Mouse (Mus musculus): ENCODE results near the gene Lrfn1. TPM values are rescaled to one million over a fixed set of nuclear protein-coding genes. Genes with fewer than 3 reads are reported as not detected.

Lrfn1 gene
- total and polyA plus RNA-seq, 2 experiments from 2014 or later = 0.31 to 3.9 TPM

DNA sequence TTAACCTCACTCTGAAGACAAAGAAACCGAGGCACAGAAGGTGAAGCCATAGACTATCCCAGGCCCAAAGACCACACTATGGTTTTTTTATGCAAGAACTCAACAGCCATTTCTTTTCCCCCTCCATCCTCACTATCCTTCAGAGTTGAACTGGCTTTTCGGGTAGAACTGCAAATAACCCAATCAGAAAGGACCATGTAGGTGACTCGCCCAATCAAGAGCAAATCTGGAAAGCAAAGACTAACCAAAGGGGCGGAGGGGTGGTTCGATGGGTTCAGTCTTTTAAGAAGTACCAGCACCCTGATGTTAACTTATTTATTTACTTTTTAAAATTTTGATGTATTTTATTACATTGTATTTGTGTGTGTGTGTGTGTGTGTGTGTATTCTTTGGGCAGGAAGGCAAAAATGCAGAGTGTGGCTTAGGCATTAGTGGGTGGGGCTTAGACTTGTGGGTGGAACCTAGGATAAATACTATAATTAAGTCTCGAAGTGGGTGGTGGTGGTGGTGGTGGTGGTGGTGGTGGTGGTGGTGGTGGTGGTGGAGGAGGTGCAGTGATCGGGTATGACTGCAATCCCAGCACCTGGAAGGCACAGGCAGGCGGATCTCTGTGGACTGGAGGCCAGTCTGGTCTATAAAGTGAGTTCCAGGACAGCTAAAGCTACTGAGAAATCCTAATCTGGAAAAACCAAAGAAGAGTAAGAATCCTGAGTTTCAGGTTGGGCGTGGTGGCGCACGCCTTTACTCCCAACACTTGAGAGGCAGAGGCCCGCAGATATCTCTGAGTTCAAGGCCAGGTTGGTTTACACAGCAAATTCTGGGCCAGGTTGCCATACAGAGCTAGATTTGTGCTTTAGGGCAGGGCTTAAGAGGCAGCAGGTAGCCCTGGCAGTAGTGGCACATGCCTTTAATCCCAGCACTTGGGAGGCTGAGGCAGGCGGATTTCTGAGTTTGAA is 3.6 kb upstream of the Lrfn1 start:
- no peaks in the 10 kb centered on the region for H3K9me3 ChIP-seq (replicated peaks; ENCODE audit: control insufficient read depth, low read length)
- DNase-seq (ENCODE audit: low spot score) = no peak
- no peaks in the 10 kb centered on the region for H3K36me3 ChIP-seq (replicated peaks; ENCODE audit: control insufficient read depth, insufficient read depth, low read length)
- H3K4me1 ChIP-seq (ENCODE audit: control insufficient read depth, insufficient read depth) = no peaks in the 10 kb centered on the region
- H3K4me2 ChIP-seq (ENCODE audit: low read depth, low read length) = no peak overlapping the region
- no peak overlapping the region for H3K27ac ChIP-seq (ENCODE audit: low read depth)
- peaks cover 6% of the 10 kb centered on the region; the same call in 1 of the 2 replicates for H3K27me3 ChIP-seq (ENCODE audit: control insufficient read depth, insufficient read depth, low read length)
- H3K9ac ChIP-seq (replicated peaks; ENCODE audit: low read depth, low read length) = no peak overlapping the region
- no peak overlapping the region for H3K4me3 ChIP-seq (ENCODE audit: low read depth, low read length)
- 74% methylated on average over 13 of the region's 13 CpGs for WGBS
- no peak for TF ChIP-seq EP300 (IDR thresholded peaks at IDR 0.05; ENCODE audit: low read depth)
- TF ChIP-seq CTCF (IDR thresholded peaks at IDR 0.05; ENCODE audit: low read depth) = no peak
- no peak for ATAC-seq (ENCODE audit: insufficient read depth, low read depth)

- Histone ChIP-seq H3K27me3 (ENCODE audit: control insufficient read depth, insufficient read depth, low read length) (no peaks in the 10 kb centered on the region), H3K36me3 (replicated peaks; ENCODE audit: control insufficient read depth, insufficient read depth, low read length) (no peaks in the 10 kb centered on the region), H3K9ac (replicated peaks; ENCODE audit: low read depth, low read length) (peak overlapping the region; percentile 58), H3K4me3 (ENCODE audit: low read depth, low read length) (peak overlapping the region; percentile 59), H3K4me2 (ENCODE audit: low read depth, low read length) (peak overlapping the region; percentile 100), H3K27ac (ENCODE audit: low read depth) (no peak overlapping the region), H3K4me1 (ENCODE audit: control insufficient read depth, insufficient read depth) (no peaks in the 10 kb centered on the region), H3K9me3 (replicated peaks; ENCODE audit: control insufficient read depth, low read length) (no peaks in the 10 kb centered on the region)
- 6% methylated on average over 21 of the region's 24 CpGs for WGBS
- DNase-seq (ENCODE audit: low spot score) (no peak), ATAC-seq (ENCODE audit: insufficient read depth, low read depth) (0 out of 2 replicates have a peak, but pooled peaks have one; percentile 9)
- TF ChIP-seq CTCF (IDR thresholded peaks at IDR 0.05; ENCODE audit: low read depth) (no peak), EP300 (IDR thresholded peaks at IDR 0.05; ENCODE audit: low read depth) (no peak)
These were observed 703 bp downstream of the Lrfn1 start for GRCm38 (mm10) chr7:28452361-28453005.

DNA sequence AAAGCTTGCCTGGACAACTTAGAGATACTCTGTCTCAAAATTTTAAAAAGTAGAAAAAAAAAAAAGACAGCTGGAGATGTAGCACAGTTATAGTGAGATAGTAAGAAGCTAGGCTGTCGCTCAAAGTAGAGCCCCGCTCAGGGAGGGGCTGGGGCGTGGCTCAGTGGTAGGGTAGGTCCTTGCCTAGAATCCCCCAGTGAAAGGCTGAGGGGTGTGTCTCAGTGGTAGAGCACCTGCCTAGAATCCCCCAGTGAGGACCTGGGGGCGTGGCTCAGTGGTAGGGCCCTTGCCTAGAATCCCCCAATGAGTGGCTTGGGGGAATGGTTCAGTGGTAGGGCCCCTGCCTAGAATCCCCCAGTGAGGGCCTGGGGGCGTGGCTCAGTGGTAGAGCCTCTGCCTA is 8.6 kb downstream of the Lrfn1 start:
- no peak overlapping the region for H3K4me2 ChIP-seq (ENCODE audit: low read depth, low read length)
- H3K36me3 ChIP-seq (replicated peaks; ENCODE audit: control insufficient read depth, insufficient read depth, low read length) = 0 out of 2 replicates have a peak, but pooled peaks cover 5% of the 10 kb centered on the region
- TF ChIP-seq EP300 (IDR thresholded peaks at IDR 0.05; ENCODE audit: low read depth) (no peak), CTCF (IDR thresholded peaks at IDR 0.05; ENCODE audit: low read depth) (no peak)
- no peak overlapping the region for H3K27ac ChIP-seq (ENCODE audit: low read depth)
- 90% methylated on average over 4 of the region's 5 CpGs for WGBS
- H3K27me3 ChIP-seq (ENCODE audit: control insufficient read depth, insufficient read depth, low read length) = no peaks in the 10 kb centered on the region
- no peak overlapping the region for H3K4me3 ChIP-seq (ENCODE audit: low read depth, low read length)
- H3K9me3 ChIP-seq (replicated peaks; ENCODE audit: control insufficient read depth, low read length) = no peaks in the 10 kb centered on the region
- H3K4me1 ChIP-seq (ENCODE audit: control insufficient read depth, insufficient read depth) = no peaks in the 10 kb centered on the region
- H3K9ac ChIP-seq (replicated peaks; ENCODE audit: low read depth, low read length) = no peak overlapping the region
- DNase-seq (ENCODE audit: low spot score) = no peak
- no peak for ATAC-seq (ENCODE audit: insufficient read depth, low read depth)

GRCm38 (mm10) chr7:28462769-28463168 is 11.0 kb downstream of the Lrfn1 start:
- H3K27me3 ChIP-seq (ENCODE audit: control insufficient read depth, insufficient read depth, low read length) = peaks cover 16% of the 10 kb centered on the region
- 0 out of 2 replicates have a peak, but pooled peaks cover 5% of the 10 kb centered on the region for H3K36me3 ChIP-seq (replicated peaks; ENCODE audit: control insufficient read depth, insufficient read depth, low read length)
- no peak overlapping the region for H3K27ac ChIP-seq (ENCODE audit: low read depth)
- H3K4me1 ChIP-seq (ENCODE audit: control insufficient read depth, insufficient read depth) = peaks cover 9% of the 10 kb centered on the region; the same call in 1 of the 2 replicates
- H3K4me2 ChIP-seq (ENCODE audit: low read depth, low read length) = no peak overlapping the region
- WGBS = 86% methylated on average over 2 of the region's 2 CpGs
- H3K9me3 ChIP-seq (replicated peaks; ENCODE audit: control insufficient read depth, low read length) = no peaks in the 10 kb centered on the region
- no peak overlapping the region for H3K4me3 ChIP-seq (ENCODE audit: low read depth, low read length)
- DNase-seq (ENCODE audit: low spot score) = no peak
- no peak for TF ChIP-seq CTCF (IDR thresholded peaks at IDR 0.05; ENCODE audit: low read depth)
- TF ChIP-seq EP300 (IDR thresholded peaks at IDR 0.05; ENCODE audit: low read depth) = no peak
- no peak overlapping the region for H3K9ac ChIP-seq (replicated peaks; ENCODE audit: low read depth, low read length)
- ATAC-seq (ENCODE audit: insufficient read depth, low read depth) = no peak

- H3K36me3 ChIP-seq (replicated peaks; ENCODE audit: control insufficient read depth, insufficient read depth, low read length) = 0 out of 2 replicates have a peak, but pooled peaks cover 5% of the 10 kb centered on the region
- DNase-seq (ENCODE audit: low spot score) = peak; percentile 49
- H3K4me1 ChIP-seq (ENCODE audit: control insufficient read depth, insufficient read depth) = peaks cover 9% of the 10 kb centered on the region; the same call in 1 of the 2 replicates
- peak; percentile 57; the same call in 1 of the 2 replicates for ATAC-seq (ENCODE audit: insufficient read depth, low read depth)
- H3K27me3 ChIP-seq (ENCODE audit: control insufficient read depth, insufficient read depth, low read length) = peaks cover 23% of the 10 kb centered on the region
- H3K9me3 ChIP-seq (replicated peaks; ENCODE audit: control insufficient read depth, low read length) = no peaks in the 10 kb centered on the region
- 58% methylated on average over 10 of the region's 10 CpGs for WGBS
- H3K9ac ChIP-seq (replicated peaks; ENCODE audit: low read depth, low read length) = no peak overlapping the region
- no peak overlapping the region for H3K4me2 ChIP-seq (ENCODE audit: low read depth, low read length)
- H3K4me3 ChIP-seq (ENCODE audit: low read depth, low read length) = no peak overlapping the region
- no peak overlapping the region for H3K27ac ChIP-seq (ENCODE audit: low read depth)
- TF ChIP-seq CTCF (IDR thresholded peaks at IDR 0.05; ENCODE audit: low read depth) (no peak), EP300 (IDR thresholded peaks at IDR 0.05; ENCODE audit: low read depth) (no peak)
These were observed 12.8 kb downstream of the Lrfn1 start for GRCm38 (mm10) chr7:28464416-28465212.
